Mouse (Mus musculus) lung, postnatal 25 days (tissue): ENCODE data around the gene Ccdc28b.

Source experiments
- DNase-seq: peaks from one replicate; pipeline ENCODE4 v3.0.0; 2022; ENCODE audit warnings: low spot score

Ccdc28b gene

DNA sequence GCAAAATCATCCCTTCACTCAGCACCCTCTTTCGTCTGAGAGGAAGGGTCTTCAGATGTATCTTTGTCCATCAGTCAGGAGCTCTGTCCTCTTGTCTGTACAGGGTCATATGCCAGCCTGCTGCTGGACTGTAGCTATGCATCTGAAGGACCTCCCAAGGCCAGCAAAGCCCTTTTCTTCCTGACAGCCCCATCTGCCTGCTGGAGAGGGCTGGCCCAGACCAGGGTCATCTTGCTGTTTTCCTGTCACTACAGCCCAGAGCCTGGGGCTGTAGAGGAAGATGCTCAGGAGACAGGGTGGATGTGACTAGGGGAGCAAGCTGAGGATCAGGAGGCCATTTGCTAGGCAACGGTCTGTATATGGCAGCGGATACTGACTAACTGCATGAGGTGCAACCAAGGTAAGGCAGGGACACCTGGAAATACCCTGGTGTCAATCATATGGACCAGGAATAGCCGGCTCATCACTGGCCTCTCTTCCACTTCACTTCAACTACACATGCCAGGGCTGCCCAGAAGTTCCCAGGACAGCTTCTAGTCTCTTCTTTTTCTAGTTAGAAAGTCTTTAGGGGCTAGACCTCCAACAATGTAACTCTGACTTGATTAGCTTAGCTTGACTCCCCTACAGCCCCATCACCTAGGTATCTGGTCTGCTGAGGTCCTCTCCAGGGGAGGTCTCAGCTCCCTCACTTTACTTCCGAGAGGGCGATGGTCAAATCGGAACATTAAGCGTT lies 778 bp downstream of the Ccdc28b start:
- no peak for DNase-seq

DNA sequence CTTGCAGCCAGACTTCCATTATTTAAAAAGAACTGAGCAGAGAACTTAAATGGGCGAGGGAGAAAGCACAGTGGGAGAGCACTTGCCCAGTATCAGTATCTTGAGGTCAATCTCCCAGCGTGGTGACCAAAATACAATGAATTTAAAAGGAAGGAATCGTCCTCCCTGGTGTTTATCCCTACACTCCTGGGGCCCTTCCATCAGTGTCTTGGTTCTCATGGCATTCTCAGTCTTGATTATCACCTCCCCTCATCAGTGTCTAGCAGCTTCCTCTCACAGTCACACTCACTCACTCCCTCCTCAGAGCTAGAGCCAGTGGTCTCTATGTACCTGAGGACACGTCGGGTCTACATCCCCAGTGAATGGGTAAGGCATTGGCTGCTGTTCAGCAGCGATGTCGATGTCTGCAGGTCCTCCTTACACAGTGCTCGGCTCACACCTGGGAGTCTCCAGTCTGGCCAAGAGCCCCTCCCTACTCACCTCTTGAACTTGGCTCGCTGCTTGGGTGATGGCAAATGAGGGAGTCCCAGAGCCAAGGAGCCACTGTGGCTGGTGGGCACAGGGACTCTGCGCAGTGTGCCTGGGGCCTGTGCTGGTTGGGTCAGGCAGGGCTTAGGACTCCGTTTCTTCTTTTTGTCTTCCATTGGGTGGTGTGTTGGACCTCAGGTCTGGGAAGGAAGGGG lies 1.5 kb downstream of the Ccdc28b start:
- no peak for DNase-seq

DNA sequence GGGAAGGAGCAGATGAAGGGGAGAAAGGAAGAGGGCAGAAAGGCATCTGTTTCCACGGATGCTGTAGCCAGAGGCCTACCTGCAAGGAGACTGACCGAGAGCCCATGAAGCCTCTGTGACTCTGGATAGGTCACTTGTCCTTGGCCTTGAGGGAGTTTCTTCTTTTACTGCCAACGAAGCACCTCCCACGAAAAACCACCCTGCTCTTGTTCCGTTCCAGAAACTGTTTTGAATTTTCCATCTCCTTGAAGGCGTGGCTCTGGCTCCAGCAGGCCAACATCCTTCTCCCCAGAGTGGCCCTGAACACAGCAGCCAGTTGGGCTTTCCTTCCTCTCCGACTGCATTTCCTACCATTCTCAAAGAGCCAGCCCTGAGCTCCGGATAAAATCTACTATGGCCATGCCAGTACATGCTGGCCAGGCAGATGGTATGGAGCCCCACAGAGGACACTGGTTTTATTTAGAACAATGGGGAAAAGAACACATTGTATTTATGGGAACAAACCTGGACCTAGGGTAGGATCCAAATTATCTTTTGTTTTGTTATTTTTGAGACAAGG lies 2.4 kb downstream of the Ccdc28b start:
- DNase-seq: peak; percentile 73

DNA sequence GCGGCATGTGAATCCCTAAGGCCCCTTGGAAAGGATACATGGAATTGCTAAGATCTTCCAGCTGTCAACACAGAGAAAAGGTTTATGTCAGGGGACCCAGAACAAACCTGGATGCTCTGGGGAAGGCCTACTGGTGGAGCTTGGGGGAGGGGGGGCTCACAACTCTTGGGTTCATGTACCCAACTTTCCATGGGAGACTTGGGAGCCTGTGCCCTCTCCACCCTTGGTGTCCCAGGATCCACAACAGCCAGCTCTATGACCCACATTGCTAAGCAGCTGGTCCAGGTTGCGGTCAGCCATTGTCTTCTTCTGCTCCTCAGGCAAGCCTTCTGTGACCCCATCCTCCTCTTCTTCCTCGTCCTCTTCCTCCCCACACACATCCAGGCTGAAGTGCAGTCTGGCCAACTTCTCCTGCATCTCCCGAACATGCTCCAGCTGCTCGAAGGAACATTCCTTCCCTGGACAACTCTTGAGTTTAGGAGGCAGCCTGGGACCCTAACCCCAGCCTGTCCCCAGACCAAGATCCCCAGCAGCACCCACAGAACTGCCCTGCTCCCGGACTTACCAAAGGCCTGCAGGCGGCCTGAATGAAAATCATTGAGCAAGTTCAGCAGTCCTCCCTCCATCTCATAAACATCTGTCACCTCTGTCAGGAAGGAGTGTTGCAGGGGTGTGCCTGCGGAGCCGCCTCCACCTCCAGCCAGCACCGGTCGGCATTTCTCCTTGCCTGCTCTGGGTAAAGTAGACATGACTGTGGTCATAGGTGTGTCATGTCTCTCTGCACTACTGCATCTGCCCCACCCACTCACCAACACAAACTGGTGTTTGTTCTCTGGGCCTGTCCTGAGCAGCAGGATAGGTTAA lies 3.1 kb downstream of the Ccdc28b start:
- no peak for DNase-seq

DNA sequence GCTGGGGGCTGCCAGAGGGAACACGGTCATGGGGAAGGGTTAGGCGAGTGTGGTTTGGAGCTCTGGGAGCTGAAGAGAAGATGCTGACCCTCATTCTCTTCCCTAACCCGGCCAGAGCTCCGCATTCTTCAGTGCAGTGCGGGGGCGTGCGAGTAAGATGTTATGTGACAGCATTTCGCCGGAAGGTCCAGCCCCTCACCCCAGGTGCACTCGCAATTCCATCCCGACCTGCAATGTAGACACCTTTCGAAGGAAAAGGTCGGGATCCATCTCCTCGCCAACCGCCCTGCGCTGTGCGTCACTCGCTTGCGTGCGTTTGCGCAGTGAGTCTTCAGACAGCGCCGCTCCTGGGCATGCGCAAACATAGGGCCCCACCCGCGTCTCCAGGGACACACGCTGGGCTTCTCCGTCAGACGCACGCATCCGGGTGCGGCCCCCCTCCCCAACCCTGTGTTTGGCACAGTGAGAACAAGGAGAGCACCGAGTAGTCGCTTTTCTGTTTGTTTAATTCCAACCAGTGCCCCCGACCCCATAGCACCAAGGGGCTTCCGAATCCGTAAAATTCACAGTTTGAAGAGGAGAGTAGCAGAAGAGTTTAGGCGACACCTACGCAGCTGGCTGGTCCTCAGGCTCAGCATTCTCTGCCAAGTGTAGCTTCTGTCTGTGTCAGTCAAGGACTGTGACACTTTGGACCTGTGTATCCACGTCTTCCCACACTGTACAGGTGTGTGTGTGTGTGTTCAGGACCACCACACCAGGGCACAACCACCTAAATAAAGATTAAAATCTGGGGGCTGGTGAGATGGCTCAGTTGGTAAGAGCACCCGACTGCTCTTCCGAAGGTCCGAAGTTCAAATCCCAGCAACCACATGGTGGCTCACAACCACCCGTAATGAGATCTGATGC lies 4.7 kb downstream of the Ccdc28b start, which contains the start of gene Iqcc:
Gene Iqcc, minus strand, starts transcription at position 314 of the 906 bp plus-strand sequence.
- peak; percentile 97 for DNase-seq

DNA sequence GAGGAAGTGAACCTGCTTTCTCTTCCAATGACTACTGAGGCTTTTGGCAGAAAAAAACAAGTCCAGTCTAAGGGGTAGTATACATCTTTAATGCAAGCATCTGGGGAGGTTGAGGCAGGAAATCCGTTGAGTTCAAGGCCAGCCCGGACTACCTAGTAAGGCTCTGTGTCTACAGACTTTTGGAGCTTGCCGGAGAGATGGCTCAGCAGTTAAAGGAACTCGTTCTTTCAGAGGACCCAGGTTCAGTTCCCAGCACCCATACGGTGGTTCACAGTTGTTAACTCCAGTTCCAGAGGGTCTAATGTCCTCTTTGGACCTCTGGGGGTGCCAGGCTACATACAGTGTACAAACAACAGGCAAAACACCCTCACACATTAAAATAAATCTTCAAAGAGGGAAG lies 5.7 kb downstream of the Ccdc28b start:
- DNase-seq: no peak

DNA sequence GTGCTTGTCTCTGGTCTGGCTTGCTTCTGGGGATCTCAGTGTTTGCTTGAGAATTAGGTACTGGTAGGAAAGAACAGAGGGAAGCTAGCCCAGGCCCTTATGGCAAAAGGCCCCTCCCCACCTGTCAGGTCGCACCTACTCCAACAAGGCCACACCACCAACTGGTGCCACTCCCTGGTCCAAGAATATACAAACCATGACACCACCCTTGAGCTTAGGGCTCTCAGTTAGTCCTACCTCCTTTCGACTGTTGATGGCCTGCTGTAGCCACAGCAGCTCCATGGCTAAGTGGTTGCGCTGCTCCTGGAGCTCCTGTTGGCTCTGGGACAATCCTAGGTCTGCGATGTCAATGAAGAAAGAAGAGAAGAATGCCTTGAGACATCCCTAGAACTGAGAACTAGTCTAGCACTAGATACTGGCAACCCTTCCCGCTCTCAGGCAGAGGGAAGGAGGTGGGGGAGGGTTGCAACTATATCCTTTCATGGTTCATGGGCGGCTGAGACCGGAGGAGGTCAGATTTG lies 6.6 kb downstream of the Ccdc28b start:
- DNase-seq: no peak

DNA sequence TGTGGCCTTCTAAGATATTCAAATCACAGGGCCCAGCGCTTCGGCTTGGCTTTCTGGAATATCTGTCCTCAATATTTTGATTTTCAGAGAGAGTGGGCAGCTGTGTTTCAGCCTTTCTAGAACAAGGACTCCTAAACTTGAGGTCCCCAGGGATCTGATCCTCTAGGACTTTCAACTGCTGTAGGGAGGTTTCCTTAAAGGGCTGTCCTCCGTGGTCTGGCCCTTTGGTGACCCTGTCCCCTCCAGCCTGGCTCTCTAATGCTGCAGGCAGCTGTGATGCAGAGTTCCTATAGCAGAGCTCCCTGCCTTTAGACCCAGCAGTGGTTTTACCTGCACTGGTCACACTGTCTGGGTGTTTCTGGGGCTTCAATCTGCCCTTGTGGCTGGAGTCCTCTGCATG lies 7.1 kb downstream of the Ccdc28b start:
- DNase-seq: no peak

DNA sequence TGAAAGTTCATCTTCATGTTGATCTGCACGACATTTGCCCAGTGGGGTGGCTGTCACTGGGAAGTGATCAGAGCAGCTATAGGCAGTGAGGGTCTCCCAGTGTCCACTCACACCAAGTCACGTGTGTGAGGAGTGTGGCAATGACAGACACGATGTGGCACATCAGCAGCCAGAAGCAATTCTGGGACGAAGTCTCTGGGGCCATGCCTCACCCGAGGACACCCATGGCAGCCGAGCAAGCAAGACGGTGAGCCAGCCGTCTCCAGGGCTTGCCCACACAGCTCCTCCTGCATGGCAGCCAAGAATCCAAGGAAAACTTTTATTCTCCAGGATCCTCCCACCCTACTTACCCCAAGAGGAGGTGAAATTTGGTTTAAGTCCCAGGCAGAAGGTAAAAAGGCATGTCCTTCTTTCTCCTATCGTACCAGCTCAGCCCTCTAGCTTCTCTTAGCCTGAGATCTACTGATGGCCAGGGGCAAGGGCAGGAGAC lies 7.9 kb downstream of the Ccdc28b start:
- no peak for DNase-seq

DNA sequence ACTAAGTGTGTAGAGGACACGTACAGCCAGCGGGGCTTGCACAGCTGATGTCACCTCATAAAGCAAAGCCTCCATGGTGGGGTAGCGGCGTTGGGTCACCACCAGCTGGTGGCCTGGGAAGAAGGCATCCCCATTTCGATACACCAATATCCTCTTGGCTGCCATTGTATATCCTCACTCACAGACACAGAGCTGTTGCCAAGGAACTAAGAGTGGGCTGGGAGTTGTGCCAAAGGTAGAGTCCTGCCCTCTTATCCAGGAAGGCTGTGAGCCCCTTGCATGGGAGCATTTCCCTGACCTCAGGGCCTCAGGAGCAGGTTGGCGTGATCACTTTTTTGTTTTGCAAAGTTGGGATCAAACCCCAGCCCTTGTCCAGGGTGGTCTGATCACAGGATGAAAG lies 9.7 kb downstream of the Ccdc28b start, which contains the start of gene Dcdc2b:
Gene Dcdc2b, minus strand, starts transcription at position 165 of the 400 bp plus-strand sequence.
- DNase-seq: peak; percentile 80

DNA sequence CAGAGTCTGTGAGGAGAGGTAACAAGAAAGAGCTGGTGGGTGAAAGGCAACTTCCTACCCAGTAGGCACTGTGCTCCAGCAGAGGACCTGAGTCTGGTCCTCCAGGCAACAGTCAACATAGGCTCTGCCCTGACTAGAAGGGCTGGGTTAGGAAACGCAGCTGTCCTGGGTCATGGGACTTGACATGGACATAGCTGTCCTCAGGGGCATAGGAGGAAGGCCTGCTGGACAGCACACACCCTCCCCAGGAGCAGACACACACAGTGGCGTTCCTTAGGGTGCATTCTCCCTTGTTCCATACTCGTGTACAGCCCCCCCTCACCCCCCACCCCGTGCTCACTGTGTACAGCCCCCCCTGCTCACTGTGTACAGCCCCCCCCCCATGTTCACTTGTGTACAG lies 13.3 kb downstream of the Ccdc28b start:
- no peak for DNase-seq

DNA sequence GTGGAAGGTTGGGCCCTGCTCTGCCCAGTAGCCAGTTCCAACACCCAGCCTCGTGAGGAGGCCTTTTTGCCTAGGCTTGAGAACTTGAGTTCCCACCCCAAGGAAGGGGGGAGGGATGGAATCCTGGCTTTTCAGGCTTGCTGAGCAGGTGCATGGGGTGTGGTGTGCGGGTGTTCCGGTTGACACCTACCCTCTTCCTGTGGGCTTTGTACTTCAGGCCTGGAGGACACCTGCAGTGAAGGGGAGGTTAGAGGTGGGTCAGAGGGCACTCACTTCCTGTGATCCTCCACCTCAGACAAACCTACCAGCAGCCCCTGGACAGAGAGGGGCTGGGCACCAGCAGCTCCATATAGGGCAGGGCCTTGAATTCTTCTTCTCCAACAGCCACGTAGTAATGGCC lies 13.7 kb downstream of the Ccdc28b start:
- no peak for DNase-seq

DNA sequence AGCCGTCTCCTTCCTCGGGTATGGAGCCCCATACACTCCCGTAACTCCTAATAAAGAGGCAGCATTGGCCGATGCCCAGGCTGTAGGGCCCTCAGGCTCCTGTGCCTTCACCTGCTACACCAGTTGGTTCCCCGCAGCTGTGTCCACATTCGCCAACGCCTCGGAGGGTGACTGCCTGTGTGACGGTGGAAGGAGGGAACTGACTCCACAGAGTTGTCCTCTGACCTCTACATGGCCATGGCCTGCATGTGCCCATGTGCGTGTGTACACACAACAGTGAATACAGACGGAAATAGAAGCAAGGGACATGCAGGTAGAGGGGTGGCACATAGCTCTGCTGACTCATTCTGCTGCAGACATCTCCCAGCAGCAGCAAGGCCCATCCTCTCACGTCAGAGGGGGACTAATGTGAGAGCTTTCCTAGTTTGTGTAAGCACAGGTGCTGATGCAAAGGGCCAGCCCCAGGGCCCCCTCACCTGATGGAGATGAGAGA lies 14.6 kb downstream of the Ccdc28b start:
- DNase-seq: no peak

DNA sequence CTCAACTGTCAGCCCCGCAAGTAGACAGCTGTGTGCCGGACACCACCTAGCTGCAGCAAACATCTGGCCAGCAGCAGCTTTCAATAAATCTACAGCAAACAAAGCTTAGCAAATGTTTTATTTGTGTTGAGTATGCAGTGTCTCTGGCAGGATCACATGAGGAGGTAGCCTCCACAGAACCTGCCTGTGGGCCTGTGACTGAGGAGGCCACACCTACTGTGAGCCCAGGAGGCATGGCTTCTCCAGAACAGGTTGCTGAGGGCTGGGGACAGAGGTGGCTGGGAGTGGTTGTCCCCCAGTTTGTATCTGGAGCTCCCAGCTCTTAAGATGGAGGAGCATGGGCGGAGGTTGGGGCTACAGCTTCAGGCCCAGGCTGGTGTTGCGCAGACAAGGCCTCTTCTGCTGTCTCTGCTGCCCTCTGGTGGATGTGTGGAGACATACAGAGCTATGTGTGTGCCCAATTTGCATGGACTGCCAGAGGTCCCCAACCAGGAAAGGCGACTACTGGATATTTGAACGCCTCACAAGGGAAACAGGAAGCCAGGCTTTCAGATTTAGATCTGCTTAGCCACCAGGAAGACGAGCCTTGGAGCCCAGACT lies 15.2 kb downstream of the Ccdc28b start:
- peak; percentile 88 for DNase-seq

DNA sequence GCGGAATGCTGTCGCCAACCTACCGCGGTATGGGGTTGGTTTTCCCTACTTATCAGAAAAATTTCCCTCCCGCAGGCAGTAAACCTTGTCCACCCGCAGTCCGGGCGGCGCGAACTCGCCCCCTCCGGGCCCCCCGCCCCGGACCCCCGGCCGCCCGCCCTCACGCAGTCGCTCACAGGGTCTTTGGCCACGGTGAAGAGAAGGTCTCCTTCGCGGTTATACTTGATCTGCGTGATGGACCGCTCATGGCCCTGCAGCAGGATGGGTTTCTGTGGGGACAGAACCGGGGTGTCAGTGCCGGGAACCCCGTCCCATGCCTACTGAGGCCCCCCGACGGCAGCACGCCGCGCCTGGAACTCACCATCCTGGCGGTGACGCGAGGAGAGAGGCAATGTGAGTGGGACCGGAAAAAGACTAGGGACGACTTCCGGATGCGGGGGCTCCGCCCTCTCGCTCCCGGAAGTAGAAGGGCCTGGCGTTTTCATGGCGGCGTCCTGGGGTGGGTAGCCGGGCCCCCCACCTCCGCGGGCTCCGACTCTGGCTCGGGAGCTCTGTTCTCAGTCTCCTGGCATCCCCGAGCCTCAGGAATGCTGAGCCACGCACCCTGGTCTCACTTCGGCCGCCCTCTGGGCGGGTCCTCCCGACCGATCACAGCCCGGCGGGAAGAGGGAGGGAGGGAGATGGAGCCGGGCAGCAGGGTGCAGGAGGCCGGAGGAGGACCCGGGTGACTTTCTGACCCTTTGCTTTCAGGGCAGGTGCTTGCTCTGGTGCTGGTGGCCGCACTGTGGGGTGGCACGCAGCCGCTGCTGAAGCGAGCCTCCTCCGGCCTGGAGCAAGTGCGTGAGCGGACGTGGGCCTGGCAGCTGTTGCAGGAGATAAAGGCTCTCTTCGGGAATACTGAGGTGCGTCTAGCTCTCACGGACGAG lies 23.3 kb downstream of the Ccdc28b start, which contains the start of the genes Eif3i and Tmem234:
Gene Eif3i, minus strand, starts transcription at position 416 of the 926 bp plus-strand sequence.
Gene Tmem234, plus strand, starts transcription at position 436 of the 926 bp plus-strand sequence.
- peak; percentile 85 for DNase-seq

DNA sequence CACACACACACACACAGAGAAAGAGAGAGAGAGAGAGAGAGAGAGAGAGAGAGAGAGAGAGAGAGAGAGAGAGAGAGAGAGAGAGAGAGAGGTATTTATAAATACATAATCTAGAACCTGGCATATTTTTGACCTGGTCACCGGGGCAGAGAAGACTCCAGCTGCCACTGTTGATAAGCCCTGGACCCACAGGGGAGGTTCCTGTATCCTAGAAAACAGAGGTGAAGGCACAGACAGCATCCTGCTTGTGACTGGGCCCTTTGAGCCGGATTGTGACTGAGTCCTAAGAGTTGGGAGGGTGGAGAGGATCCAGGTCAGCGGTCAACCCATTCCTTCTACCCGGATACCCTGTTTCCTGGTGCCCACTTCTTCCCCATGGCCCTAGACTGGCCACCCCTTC lies 34.9 kb downstream of the Ccdc28b start:
- DNase-seq: no peak

DNA sequence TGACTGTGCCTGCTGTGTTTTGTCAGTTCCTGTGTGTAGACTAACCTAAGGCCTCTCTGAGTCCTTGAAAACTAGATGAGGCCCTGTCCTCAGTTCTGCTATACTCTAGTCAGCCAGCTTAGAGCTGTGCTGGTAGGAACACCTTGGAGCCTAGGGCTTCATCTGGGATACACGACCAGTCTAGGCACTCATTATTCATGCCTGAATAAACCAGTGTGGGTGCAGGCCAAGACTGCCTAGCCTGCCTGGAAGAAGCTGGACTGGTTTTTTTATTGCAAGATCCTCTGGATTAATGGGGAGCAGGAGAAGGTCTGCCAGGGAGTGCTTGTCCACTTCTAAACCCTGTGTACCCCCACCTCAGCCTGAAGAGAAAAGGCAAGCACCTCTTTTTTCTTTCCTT lies 36.8 kb downstream of the Ccdc28b start:
- DNase-seq: no peak

DNA sequence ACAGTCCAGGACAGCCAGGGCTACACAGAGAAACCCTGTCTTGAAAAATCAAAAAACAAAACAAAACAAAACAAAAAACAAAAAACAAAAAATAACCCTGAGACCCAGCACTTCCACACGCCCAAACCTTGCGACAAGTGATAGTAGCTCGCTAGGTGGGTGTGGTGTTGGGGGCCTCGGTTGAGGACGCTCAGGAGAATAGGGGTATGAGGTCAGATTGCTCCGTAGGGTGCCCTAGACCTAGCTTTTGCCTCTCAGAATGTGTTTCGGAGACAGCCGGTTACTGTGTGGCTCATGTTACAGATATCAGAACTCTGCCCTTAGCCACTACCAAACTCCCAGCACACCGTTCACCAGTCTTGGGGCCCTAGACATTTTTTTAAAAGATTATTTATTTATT lies 38.0 kb downstream of the Ccdc28b start:
- no peak for DNase-seq
